Mouse (Mus musculus): ENCODE measurements at regions not wholly inside any gene's neighbourhood (a gene's known extent, or its start where the extent isn't known, plus 50 kb on each side); places are given as distances from the start of the nearest gene placed in this dataset.

DNA sequence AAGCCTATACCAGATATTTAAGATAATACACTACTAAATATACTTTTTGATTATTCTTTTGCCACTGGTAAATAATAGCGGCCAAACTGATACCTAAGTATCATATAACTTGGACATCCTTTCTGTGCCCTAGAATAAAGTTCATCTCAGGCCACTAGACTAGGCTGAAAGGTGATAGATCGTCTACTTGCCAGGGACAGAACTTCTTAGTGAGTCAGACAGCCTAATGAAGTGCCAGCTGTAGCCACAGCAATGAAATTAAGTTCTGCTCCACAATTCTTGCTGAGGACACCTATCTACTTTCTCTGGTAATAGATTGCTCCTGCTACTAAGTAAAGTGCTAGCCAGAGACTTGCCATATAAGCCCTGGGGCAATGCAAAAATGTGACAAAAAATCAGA, 587.8 kb upstream of the Nova1 start:
- no peaks in the 10 kb centered on the region for H3K36me3 ChIP-seq (ENCODE audit: control insufficient read depth in 1 of 2, insufficient read depth in 2 of 2, low read length in 2 of 2)
- H3K27me3 ChIP-seq (ENCODE audit: control insufficient read depth in 1 of 2, insufficient read depth in 2 of 2, low read length in 2 of 2) = no peaks in the 10 kb centered on the region
- H3K9ac ChIP-seq (ENCODE audit: control insufficient read depth, low read depth, low read length, poor library complexity, severe bottlenecking) = no peak overlapping the region
- no peak for DNase-seq (ENCODE audit: low read depth, low spot score)
- H3K79me2 ChIP-seq (ENCODE audit: control insufficient read depth, insufficient read depth, low read length, poor library complexity) = no peaks in the 10 kb centered on the region
- H3K27ac ChIP-seq (ENCODE audit: control insufficient read depth, low read depth, low read length) = no peak overlapping the region
- no peaks in the 10 kb centered on the region for H3K4me1 ChIP-seq (ENCODE audit: control insufficient read depth in 1 of 2, insufficient read depth in 2 of 2, low read length in 2 of 2)
- TF ChIP-seq TBP (IDR thresholded peaks at IDR 0.05; ENCODE audit: low read depth, low read length) (no peak), MAZ (IDR thresholded peaks at IDR 0.05; ENCODE audit: low read depth, low read length) (no peak), EP300 (IDR thresholded peaks at IDR 0.05; ENCODE audit: low read depth in 1 of 2, low read length in 2 of 2) (no peak), MYB (IDR thresholded peaks at IDR 0.05; ENCODE audit: low read depth, low read length) (no peak), BHLHE40 (IDR thresholded peaks at IDR 0.05; ENCODE audit: borderline replicate concordance, low read depth, low read length) (no peak), SIN3A (IDR thresholded peaks at IDR 0.05; ENCODE audit: low read length) (no peak), MXI1 (IDR thresholded peaks at IDR 0.05; ENCODE audit: low read depth, low read length) (no peak), ELF1 (IDR thresholded peaks at IDR 0.05; ENCODE audit: low read depth, low read length) (no peak), USF1 (IDR thresholded peaks at IDR 0.05; ENCODE audit: low read depth, low read length) (no peak), ZMIZ1 (IDR thresholded peaks at IDR 0.05; ENCODE audit: low read depth, low read length) (no peak), RCOR1 (IDR thresholded peaks at IDR 0.05; ENCODE audit: low read depth, low read length) (no peak), GATA1 (IDR thresholded peaks at IDR 0.05; ENCODE audit: low read depth, low read length) (no peak), CHD2 (IDR thresholded peaks at IDR 0.05; ENCODE audit: low read length) (no peak), MEF2A (IDR thresholded peaks at IDR 0.05; ENCODE audit: extremely low read depth, insufficient replicate concordance, low read depth, low read length, poor library complexity, severe bottlenecking) (no peak)
- H3K4me3 ChIP-seq (ENCODE audit: control insufficient read depth in 1 of 2, insufficient read depth in 1 of 2, low read depth in 2 of 2, low read length in 2 of 2) = no peak overlapping the region
- H3K9me3 ChIP-seq (replicated peaks; ENCODE audit: insufficient read depth, low read length) = no peaks in the 10 kb centered on the region

- no peak overlapping the region for H3K9ac ChIP-seq (ENCODE audit: control insufficient read depth, low read depth, low read length, poor library complexity, severe bottlenecking)
- no peaks in the 10 kb centered on the region for H3K9me3 ChIP-seq (replicated peaks; ENCODE audit: insufficient read depth, low read length)
- DNase-seq (ENCODE audit: low read depth, low spot score) = no peak
- H3K4me3 ChIP-seq (ENCODE audit: control insufficient read depth in 1 of 2, insufficient read depth in 1 of 2, low read depth in 2 of 2, low read length in 2 of 2) = no peak overlapping the region
- H3K79me2 ChIP-seq (ENCODE audit: control insufficient read depth, insufficient read depth, low read length, poor library complexity) = no peaks in the 10 kb centered on the region
- no peak overlapping the region for H3K27ac ChIP-seq (ENCODE audit: control insufficient read depth, low read depth, low read length)
- no peaks in the 10 kb centered on the region for H3K4me1 ChIP-seq (ENCODE audit: control insufficient read depth in 1 of 2, insufficient read depth in 2 of 2, low read length in 2 of 2)
- no peaks in the 10 kb centered on the region for H3K36me3 ChIP-seq (ENCODE audit: control insufficient read depth in 1 of 2, insufficient read depth in 2 of 2, low read length in 2 of 2)
- H3K27me3 ChIP-seq (ENCODE audit: control insufficient read depth in 1 of 2, insufficient read depth in 2 of 2, low read length in 2 of 2) = no peaks in the 10 kb centered on the region
- TF ChIP-seq TBP (IDR thresholded peaks at IDR 0.05; ENCODE audit: low read depth, low read length) = no peak
- TF ChIP-seq USF2 (IDR thresholded peaks at IDR 0.05; ENCODE audit: borderline replicate concordance in 1 of 2, insufficient read depth in 1 of 2, low read depth in 1 of 2, low read length in 2 of 2) = no peak
- TF ChIP-seq POLR2A (IDR thresholded peaks at IDR 0.05; ENCODE audit: control insufficient read depth in 1 of 2, insufficient read depth in 1 of 2, low read depth in 1 of 2, low read length in 2 of 2, poor library complexity in 1 of 2) = no peak
- no peak for TF ChIP-seq CHD2 (IDR thresholded peaks at IDR 0.05; ENCODE audit: low read length)
These were observed 587.4 kb upstream of the Nova1 start for GRCm38 (mm10) chr12:47406131-47406530.

Data from MEL (cell line).